Mouse (Mus musculus) gastrocnemius, postnatal 25 days (tissue): ENCODE data around the gene Tbc1d12. TPM values are rescaled to one million over a fixed set of nuclear protein-coding genes. Genes with fewer than 3 reads are reported as not detected.
A peak's percentile ranks its signal among the peaks of the same experiment; 100 is the strongest.
"Not testable (repeated sequence)": the region's sequence is repeated elsewhere in the genome, so short reads cannot be mapped to it uniquely, and the experiment has no call there.

ENCODE experiments used
- DNase-seq: peaks from one replicate; pipeline ENCODE4 v3.0.0; 2022
- long read RNA-seq, 2 experiments: library from polyadenylated mRNA; stranded (forward); transcript quantifications; one replicate each; pipeline ENCODE4 v2.0.0; 2021
- total RNA-seq, 2 experiments: library from RNA; stranded (reverse); gene quantifications; 1 replicate in 1 of 2; 2 replicates in 1 of 2; pipeline ENCODE4 v1.2.3; 2021

The Tbc1d12 gene
- 1 to 10 TPM; 2.8 to 3.5 TPM for total RNA-seq
- long read RNA-seq, experiment 1: 0 reads
- long read RNA-seq, experiment 2, full-length matches to known transcripts: 1 of 3 reads
- long read RNA-seq, experiment 2, partial matches to known transcripts: 1 of 3 reads
- long read RNA-seq, experiment 2, other reads (novel, unspliced or antisense): 1 of 3 reads

GRCm38 (mm10) chr19:38836438-38837170 lies at the start of gene Tbc1d12:
Gene Tbc1d12 (plus strand): TSS chr19:38836579.
- DNase-seq: peak; percentile 92

GRCm38 (mm10) chr19:38787756-38788155 lies 48.6 kb upstream of the Tbc1d12 start:
- DNase-seq: no peak

GRCm38 (mm10) chr19:38793563-38794045 lies 42.8 kb upstream of the Tbc1d12 start:
- DNase-seq: no peak

- DNase-seq: peak; percentile 47
These were observed 39.8 kb upstream of the Tbc1d12 start for GRCm38 (mm10) chr19:38796546-38796945.

- DNase-seq: no peak
These were observed 38.1 kb upstream of the Tbc1d12 start for GRCm38 (mm10) chr19:38798291-38798690.

- DNase-seq: peak; percentile 68
These were observed 37.6 kb upstream of the Tbc1d12 start for GRCm38 (mm10) chr19:38798801-38799200.

GRCm38 (mm10) chr19:38818191-38818590 lies 18.2 kb upstream of the Tbc1d12 start:
- no peak for DNase-seq

GRCm38 (mm10) chr19:38818766-38819426 lies 17.5 kb upstream of the Tbc1d12 start, which contains the start of gene Noc3l:
Gene Noc3l (minus strand): TSS chr19:38819237.
- DNase-seq: peak; percentile 89

GRCm38 (mm10) chr19:38819427-38819802 lies 17.0 kb upstream of the Tbc1d12 start:
- DNase-seq: no peak

GRCm38 (mm10) chr19:38820186-38820804 lies 16.1 kb upstream of the Tbc1d12 start:
- no peak for DNase-seq

- no peak for DNase-seq
These were observed 3.2 kb upstream of the Tbc1d12 start for GRCm38 (mm10) chr19:38833224-38833623.

GRCm38 (mm10) chr19:38836084-38836437 lies 318 bp upstream of the Tbc1d12 start:
- DNase-seq: no peak

GRCm38 (mm10) chr19:38837171-38837641 lies 827 bp downstream of the Tbc1d12 start:
- peak; percentile 38 for DNase-seq

- no peak for DNase-seq
These were observed 8.4 kb downstream of the Tbc1d12 start for GRCm38 (mm10) chr19:38844817-38845216.

- DNase-seq: no peak
These were observed 10.0 kb downstream of the Tbc1d12 start for GRCm38 (mm10) chr19:38846373-38846772.

GRCm38 (mm10) chr19:38858224-38858623 lies 21.8 kb downstream of the Tbc1d12 start:
- DNase-seq: no peak

GRCm38 (mm10) chr19:38862523-38862922 lies 26.1 kb downstream of the Tbc1d12 start:
- DNase-seq: no peak

GRCm38 (mm10) chr19:38874825-38875224 lies 38.4 kb downstream of the Tbc1d12 start:
- not testable (repeated sequence) for DNase-seq

- DNase-seq: no peak
These were observed 43.9 kb downstream of the Tbc1d12 start for GRCm38 (mm10) chr19:38880300-38880699.

GRCm38 (mm10) chr19:38901146-38902135 lies 65.1 kb downstream of the Tbc1d12 start:
- DNase-seq: no peak

- no peak for DNase-seq
These were observed 66.1 kb downstream of the Tbc1d12 start for GRCm38 (mm10) chr19:38902501-38902900.
